Mouse (Mus musculus) E14TG2a.4 (cell line): Measurements from ENCODE around the gene Sema3b.

Source experiments
- H3K27me3 ChIP-seq: 2 replicates; pipeline ENCODE4 v1.6.1; 2014; ENCODE audit warnings: low read length, control low read depth; ENCODE audit not compliant: insufficient read depth
- H3K36me3 ChIP-seq: 2 replicates; pipeline ENCODE4 v1.6.1; 2014; ENCODE audit warnings: low read length, control low read depth; ENCODE audit not compliant: insufficient read depth
- H3K4me1 ChIP-seq: replicated peaks from 2 replicates; pipeline ENCODE4 v1.6.1; 2014; ENCODE audit warnings: low read depth, low read length, control low read depth
- H3K4me3 ChIP-seq: replicated peaks from 2 replicates; pipeline ENCODE4 v1.5.1; 2014; ENCODE audit warnings: mild to moderate bottlenecking, low read length
- H3K9me3 ChIP-seq: 2 replicates; pipeline ENCODE4 v1.6.1; 2014; ENCODE audit warnings: low read length, control low read depth
- CTCF ChIP-seq: conservative IDR thresholded peaks from 2 replicates; pipeline ENCODE4 v1.5.1; 2014; ENCODE audit warnings: low read length
- NANOG ChIP-seq: IDR thresholded peaks from 2 replicates; pipeline ENCODE4 v1.6.1; 2014; ENCODE audit warnings: borderline replicate concordance, low read length, mixed read lengths
- POU5F1 ChIP-seq: IDR thresholded peaks from 2 replicates; pipeline ENCODE4 v1.6.1; 2014; ENCODE audit warnings: low read length, borderline replicate concordance

The Sema3b gene

DNA sequence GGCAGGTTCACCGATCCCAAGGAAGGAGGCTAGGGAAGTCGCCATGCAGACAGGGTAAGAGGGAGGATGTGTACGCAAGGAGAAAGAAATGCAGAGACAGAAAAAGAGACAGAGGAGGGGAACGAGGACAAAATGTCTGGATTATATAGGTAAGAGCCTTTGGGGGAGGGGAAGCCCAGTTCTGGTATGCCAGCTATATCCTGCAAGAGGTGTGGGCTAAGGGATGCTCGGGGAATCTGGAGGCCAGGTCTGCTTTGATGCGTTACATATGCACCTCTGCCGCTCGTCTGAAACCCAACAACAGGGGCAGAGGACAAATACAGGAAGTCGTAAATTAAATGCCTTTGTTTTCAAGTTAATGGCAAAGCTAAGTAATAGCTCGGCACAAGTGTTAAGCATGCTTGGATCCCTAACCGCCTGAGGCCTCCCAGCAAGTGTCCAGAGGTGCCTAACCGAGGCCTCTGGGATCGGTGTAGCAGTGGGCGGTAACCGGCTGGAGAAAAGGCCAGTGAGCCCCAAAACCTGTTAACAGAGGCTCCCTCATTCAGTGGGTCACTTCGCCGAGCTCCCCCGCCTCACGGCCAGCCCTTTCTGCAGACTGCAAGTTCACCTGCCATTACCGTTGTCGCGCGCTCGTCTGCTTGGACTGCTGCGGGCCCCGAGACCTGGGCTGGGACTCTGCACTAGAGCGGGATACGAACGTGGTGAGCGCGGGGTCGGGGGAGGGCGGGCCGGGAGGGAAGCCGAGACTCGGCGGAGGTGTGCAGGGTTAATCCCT, 55.3 kb downstream of the Sema3b start:
- Histone ChIP-seq H3K4me1 (peaks cover 75% of the 10 kb centered on the region), H3K36me3 (peaks cover 24% of the 10 kb centered on the region), H3K9me3 (no peaks in the 10 kb centered on the region), H3K4me3 (peak overlapping the region; percentile 87), H3K27me3 (peaks cover 49% of the 10 kb centered on the region)
- no peak for TF ChIP-seq NANOG
- TF ChIP-seq CTCF = no peak
- no peak for TF ChIP-seq POU5F1

DNA sequence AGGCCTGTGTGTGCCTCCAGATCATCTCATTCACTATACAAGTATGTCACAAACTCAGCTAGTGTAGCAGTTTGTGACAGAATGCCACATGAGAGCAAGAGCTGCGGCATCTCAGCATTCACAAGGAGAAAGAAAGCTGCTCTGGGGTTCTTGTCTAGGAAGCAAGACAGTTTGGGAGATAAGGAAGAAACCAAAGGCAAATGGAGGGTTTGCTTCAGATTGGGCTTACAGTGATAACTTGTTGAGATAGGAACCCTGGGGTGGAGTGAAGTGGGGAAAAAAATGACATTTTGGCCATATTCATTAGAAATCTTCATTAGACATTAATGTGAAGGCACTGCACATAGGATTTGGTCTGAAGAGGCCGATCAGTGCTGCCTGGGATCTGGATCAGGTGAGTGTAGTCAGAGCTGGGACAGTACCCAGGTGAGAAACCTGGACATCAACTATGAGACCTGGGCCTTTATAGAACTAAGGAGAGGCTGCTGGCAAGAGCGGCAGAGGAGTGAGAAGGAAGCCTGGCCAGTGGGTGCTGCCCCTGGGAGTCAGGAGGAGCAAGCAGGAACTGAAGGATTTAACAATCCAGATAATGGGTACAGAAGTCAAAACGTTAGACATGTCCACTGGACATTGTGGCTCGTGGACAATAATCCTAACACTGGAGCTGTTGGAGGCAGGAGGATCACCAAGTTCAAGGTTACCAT, 56.2 kb downstream of the Sema3b start:
- H3K36me3 ChIP-seq = peaks cover 15% of the 10 kb centered on the region
- peaks cover 77% of the 10 kb centered on the region for H3K4me1 ChIP-seq
- peaks cover 58% of the 10 kb centered on the region for H3K27me3 ChIP-seq
- H3K9me3 ChIP-seq = no peaks in the 10 kb centered on the region
- peak overlapping the region; percentile 87 for H3K4me3 ChIP-seq
- TF ChIP-seq CTCF = no peak
- TF ChIP-seq POU5F1 = no peak
- TF ChIP-seq NANOG = no peak

DNA sequence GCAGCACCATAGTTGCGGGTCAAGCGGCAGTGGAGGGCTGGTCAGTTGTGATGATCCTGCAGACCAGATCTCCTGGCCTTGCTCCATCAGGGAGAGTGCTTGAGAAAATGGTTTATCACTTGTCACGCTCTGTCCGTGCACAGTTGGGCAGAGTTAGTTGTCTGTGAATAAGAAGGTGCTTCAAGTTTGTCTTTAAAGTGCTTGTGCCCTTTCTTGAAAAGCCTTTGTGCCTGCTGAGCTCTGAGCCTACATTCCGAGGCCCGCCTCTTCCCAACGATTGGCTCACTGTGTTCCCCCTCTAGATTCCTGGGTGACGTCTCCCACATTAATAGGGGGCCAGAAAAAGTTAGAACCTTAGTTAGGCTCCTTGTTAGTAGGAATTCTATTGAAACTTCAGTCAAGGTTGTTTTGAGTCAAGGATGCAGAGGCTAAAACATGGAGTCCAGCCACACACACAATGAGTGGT, 57.1 kb downstream of the Sema3b start:
- no peaks in the 10 kb centered on the region for H3K9me3 ChIP-seq
- H3K27me3 ChIP-seq = peaks cover 64% of the 10 kb centered on the region
- H3K4me1 ChIP-seq = peaks cover 81% of the 10 kb centered on the region
- H3K36me3 ChIP-seq = peaks cover 6% of the 10 kb centered on the region
- TF ChIP-seq NANOG (no peak), POU5F1 (no peak), CTCF (no peak)
- H3K4me3 ChIP-seq = peak overlapping the region; percentile 75

DNA sequence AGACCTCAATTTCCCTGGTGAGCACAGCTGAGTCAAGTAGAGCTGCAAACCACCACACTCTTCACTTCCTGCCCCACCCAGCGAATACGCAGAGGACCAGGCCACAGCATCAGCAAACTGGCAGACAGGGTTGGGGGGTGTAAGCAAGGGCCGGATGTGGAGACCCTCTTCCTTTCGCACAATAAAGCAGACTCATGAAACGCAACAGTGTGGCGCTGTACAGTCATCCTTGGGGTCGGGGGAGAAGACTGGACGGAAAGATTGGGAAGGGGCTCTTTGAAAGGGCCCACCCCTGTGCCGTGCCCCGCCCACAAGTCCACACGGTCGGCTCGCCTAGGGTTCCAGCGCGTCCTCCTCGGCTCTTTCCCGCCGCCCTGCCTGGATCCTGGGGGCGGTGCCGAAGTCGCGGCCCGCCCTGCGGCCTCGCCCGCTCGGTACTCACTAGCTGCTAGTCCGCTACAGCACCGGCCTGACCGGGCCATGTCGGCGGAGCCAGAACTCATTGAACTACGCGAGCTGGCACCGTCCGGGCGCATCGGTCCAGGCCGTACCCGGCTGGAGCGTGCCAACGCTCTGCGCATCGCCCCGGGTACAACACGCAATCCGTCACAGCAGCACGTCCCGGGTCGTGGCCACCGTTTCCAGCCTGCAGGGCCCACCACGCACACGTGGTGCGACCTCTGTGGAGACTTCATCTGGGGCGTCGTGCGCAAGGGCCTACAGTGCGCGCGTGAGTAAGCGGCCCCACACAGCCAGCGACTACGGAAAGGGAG, 57.7 kb downstream of the Sema3b start, which contains the start of gene Rassf1:
Gene Rassf1 (plus strand): TSS at position 439 of the 773 bp plus-strand sequence.
- H3K27me3 ChIP-seq = peaks cover 64% of the 10 kb centered on the region
- peaks cover 82% of the 10 kb centered on the region for H3K4me1 ChIP-seq
- TF ChIP-seq CTCF (no peak), POU5F1 (no peak), NANOG (no peak)
- peaks cover under 1% of the 10 kb centered on the region; the same call in 1 of the 2 replicates for H3K36me3 ChIP-seq
- H3K4me3 ChIP-seq = peak within 1 kb of the TSS; percentile 75
- no peaks in the 10 kb centered on the region for H3K9me3 ChIP-seq

DNA sequence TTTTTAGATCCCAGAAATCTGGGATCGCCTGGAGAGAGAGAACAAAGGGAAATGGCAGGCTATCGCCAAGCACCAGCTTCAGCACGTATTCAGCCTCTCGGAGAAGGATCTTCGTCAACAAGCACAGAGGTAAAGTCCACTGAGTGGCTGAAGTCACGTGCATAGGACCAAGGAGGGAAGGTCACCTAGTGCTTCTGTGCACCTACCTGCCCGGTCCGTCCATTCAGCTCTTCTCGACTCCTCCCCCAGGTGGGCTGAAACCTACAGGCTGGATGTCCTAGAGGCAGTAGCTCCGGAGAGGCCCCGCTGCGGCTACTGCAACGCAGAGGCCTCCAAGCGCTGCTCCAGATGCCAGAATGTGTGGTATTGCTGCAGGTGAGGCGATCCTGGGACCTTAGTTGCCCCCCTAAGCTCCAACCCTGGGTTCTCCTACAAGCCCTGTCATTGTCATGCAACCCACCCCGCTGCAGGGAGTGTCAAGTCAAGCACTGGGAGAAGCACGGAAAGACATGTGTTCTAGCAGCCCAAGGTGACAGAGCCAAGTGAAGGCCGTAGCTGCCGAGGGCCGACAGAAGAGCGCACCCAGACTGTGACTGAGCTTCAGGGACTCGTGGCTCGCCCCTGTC, 58.4 kb downstream of the Sema3b start:
- H3K4me1 ChIP-seq = peaks cover 78% of the 10 kb centered on the region
- peak overlapping the region; percentile 75 for H3K4me3 ChIP-seq
- peaks cover 64% of the 10 kb centered on the region for H3K27me3 ChIP-seq
- no peaks in the 10 kb centered on the region for H3K9me3 ChIP-seq
- TF ChIP-seq CTCF (no peak), NANOG (no peak), POU5F1 (no peak; the same call in 1 of the 2 replicates)
- H3K36me3 ChIP-seq = no peaks in the 10 kb centered on the region

DNA sequence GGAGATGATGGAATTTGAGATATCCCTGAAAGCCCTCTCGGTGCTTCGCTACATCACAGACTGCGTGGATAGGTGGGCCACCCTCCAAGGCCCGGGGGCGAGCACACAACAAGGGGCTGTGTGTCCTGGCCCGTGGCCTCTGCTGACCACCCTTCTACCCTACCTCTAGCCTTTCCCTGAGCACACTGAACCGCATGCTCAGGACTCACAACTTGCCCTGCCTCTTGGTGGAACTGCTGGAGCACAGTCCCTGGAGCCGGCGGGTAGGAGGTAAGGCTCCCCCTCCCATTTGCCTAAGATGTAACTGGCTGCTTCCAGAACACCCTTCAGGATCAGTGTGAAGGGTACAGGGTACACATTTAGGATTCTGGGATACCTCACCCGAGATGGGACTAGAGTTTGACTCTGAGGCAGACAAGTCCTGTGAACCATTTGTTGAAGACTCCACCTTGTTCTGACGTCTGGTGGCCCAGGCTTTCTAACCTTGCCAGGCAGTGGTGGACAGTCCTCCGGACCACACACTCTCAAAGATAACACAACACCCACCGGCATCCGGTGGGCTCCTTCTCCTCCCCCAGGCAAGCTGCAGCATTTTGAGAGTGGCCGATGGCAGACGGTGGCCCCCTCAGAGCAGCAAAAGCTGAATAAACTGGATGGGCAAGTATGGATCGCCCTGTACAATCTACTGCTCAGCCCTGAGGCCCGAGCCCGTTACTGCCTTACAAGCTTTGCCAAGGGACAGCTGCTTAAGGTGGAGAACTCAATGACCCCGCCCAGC, 59.5 kb downstream of the Sema3b start:
- H3K27me3 ChIP-seq = peaks cover 64% of the 10 kb centered on the region
- H3K4me1 ChIP-seq = peaks cover 80% of the 10 kb centered on the region
- TF ChIP-seq POU5F1 (no peak), CTCF (no peak), NANOG (no peak)
- H3K9me3 ChIP-seq = no peaks in the 10 kb centered on the region
- H3K36me3 ChIP-seq = peaks cover 10% of the 10 kb centered on the region
- no peak overlapping the region for H3K4me3 ChIP-seq

DNA sequence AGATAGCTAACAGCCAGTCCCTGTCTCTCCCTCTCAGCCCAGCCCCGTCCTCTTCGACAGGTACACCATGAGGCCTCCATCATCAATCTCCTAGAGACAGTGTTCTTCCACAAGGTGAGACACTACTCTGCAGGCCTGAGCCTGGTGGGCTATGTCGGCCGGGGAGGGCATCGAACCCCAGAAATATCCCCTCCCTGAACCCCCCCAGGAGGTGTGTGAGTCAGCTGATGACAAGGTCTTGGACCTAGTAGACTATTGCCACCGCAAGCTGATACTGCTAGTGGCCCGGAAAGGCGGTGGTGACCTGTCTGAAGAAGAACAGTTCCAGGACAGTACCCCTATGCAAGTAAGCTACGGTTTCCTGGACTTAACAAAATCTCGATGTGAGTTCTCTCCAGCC, 60.2 kb downstream of the Sema3b start:
- peaks cover 17% of the 10 kb centered on the region for H3K36me3 ChIP-seq
- no peak overlapping the region for H3K4me3 ChIP-seq
- H3K4me1 ChIP-seq = peaks cover 85% of the 10 kb centered on the region
- TF ChIP-seq NANOG (no peak), POU5F1 (no peak), CTCF (no peak)
- H3K27me3 ChIP-seq = peaks cover 64% of the 10 kb centered on the region
- H3K9me3 ChIP-seq = no peaks in the 10 kb centered on the region
